Mouse (Mus musculus): ENCODE measurements around the gene Olfm2.

- TF ChIP-seq POLR2A (IDR thresholded peaks at IDR 0.05; ENCODE audit: low read depth, low read length) (no peak), CTCF (conservative IDR thresholded peaks at IDR 0.05; ENCODE audit: insufficient read depth, insufficient read length, low read depth, low read length) (no peak)
Observed at GRCm38 (mm10) chr9:20677892-20678291, 68.3 kb downstream of the Olfm2 start.
